Mouse (Mus musculus) midbrain, embryonic 10.5 days (tissue): ENCODE results near the gene Fam19a2. TPM values are rescaled to one million over a fixed set of nuclear protein-coding genes. Genes with fewer than 3 reads are reported as not detected.

ENCODE experiments used
- DNase-seq: peaks from one replicate; pipeline ENCODE4 v3.0.0-alpha.2; 2017; ENCODE audit warnings: low spot score
- H3K27ac ChIP-seq: fragments of 300-500 bp; sonication (generic); replicated peaks from 2 replicates; pipeline ENCODE4 v1.5.1; 2016; ENCODE audit warnings: mild to moderate bottlenecking
- H3K27me3 ChIP-seq: fragments of 300-500 bp; sonication (generic); 2 replicates; pipeline ENCODE4 v1.6.1; 2016; ENCODE audit warnings: low read depth, mild to moderate bottlenecking; ENCODE audit not compliant: poor library complexity, severe bottlenecking
- H3K36me3 ChIP-seq: fragments of 300-500 bp; sonication (generic); 2 replicates; pipeline ENCODE4 v1.6.1; 2016; ENCODE audit warnings: mild to moderate bottlenecking, moderate library complexity
- H3K4me1 ChIP-seq: fragments of 300-500 bp; sonication (generic); 2 replicates; pipeline ENCODE4 v1.6.1; 2016
- H3K4me3 ChIP-seq: fragments of 300-500 bp; sonication (generic); 2 replicates; pipeline ENCODE4 v1.5.1; 2016; ENCODE audit warnings: mild to moderate bottlenecking, moderate library complexity
- H3K9me3 ChIP-seq: fragments of 300-500 bp; sonication (generic); replicated peaks from 2 replicates; pipeline ENCODE4 v1.6.1; 2016; ENCODE audit warnings: mild to moderate bottlenecking
- WGBS: fragments of 180-500 bp; shearing (Covaris S2); methylation state at CpG from one replicate; pipeline ENCODE4 v1.1.7; 2016; 5-methylcytosine and 5-hydroxymethylcytosine counted together
- polyA plus RNA-seq: library from polyadenylated mRNA; unstranded; fragments of >200 nt; fragmentation: Nextera tagmentation; extraction: Ambion mirVana; gene quantifications from 2 replicates; pipeline ENCODE4 v1.2.1, GENCODE M21; 2016

The Fam19a2 gene
- polyA plus RNA-seq, 1 experiment from 2014 or later: 1.6 TPM

DNA sequence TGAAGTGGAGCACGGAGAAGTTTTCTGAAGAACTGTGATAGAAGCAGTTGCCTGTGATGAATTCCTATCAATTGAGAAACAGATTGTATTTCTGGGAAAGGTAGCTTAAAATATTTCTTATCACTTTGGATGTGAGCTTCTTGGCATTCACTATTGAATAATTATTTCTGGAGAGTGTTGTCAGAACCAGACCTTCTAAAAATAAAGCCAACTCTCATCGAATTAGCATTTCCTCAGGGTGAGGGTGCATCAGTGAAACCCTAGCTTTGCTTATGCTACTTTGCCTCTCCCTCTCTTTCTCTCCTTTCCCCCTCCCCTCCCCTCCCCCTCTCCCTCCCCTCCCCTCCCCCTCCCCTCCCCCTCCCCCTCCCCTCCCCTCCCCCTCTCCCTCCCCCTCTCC lies 256.8 kb downstream of the Fam19a2 start:
- no peak overlapping the region for H3K27ac ChIP-seq
- no peaks in the 10 kb centered on the region for H3K27me3 ChIP-seq
- 96% methylated on average over 2 of the region's 2 CpGs for WGBS
- H3K4me3 ChIP-seq: no peak overlapping the region
- peaks cover 7% of the 10 kb centered on the region; the same call in 1 of the 2 replicates for H3K9me3 ChIP-seq
- no peaks in the 10 kb centered on the region for H3K4me1 ChIP-seq
- no peak for DNase-seq
- no peaks in the 10 kb centered on the region for H3K36me3 ChIP-seq

DNA sequence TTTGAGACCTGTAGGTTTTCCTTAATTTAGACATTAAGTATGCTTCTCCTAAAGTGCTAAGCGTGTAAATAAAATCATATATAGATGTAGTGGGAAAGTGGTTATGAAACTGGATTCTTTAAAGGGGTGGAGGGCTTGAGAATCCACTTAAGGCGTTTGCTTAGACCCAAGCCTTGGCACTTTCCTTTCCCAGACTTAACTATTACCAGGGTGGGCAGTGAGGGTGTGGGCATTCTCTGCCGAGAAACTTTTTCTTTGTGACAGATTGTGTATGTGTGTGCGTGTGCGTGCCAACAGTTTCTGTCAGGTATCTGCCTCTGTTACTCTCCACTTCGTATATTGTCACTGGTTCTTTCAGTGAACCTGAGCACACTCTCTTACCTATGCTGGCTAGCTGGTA lies 257.4 kb downstream of the Fam19a2 start:
- 93% methylated on average over 6 of the region's 6 CpGs for WGBS
- no peak overlapping the region for H3K4me3 ChIP-seq

GRCm38 (mm10) chr10:123525424-123525823 lies 261.6 kb downstream of the Fam19a2 start:
- Histone ChIP-seq H3K36me3 (no peaks in the 10 kb centered on the region), H3K4me3 (no peak overlapping the region), H3K9me3 (peaks cover 7% of the 10 kb centered on the region; the same call in 1 of the 2 replicates), H3K4me1 (no peaks in the 10 kb centered on the region), H3K27me3 (no peaks in the 10 kb centered on the region), H3K27ac (no peak overlapping the region)
- 84% methylated on average over 5 of the region's 5 CpGs for WGBS
- DNase-seq: no peak

More for the DNA sequence above, 257.4 kb downstream of the Fam19a2 start:
- no peaks in the 10 kb centered on the region for H3K27me3 ChIP-seq
- H3K4me1 ChIP-seq: no peaks in the 10 kb centered on the region
- H3K27ac ChIP-seq: no peak overlapping the region
- H3K36me3 ChIP-seq: no peaks in the 10 kb centered on the region
- DNase-seq: no peak
- peaks cover 7% of the 10 kb centered on the region; the same call in 1 of the 2 replicates for H3K9me3 ChIP-seq

DNA sequence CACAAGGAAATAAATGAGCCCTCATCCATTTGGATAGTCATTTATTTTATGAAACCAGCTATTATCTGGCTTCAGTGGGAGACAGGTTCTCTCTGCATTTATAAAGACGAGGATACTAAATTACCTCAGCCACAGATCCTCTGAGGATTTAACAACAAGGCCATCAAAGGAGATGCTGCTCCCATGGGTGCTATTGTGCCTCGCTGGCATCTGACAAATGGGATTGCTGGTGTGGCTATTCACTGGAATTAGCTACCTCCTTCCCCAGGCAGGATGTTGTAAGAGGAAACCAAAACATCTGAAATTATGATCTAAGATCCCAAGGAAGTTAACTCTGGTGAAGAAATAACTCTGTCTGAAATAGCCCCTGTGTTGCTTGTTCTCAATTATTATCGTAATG lies 262.3 kb downstream of the Fam19a2 start:
- no peak overlapping the region for H3K4me3 ChIP-seq
- no peaks in the 10 kb centered on the region for H3K36me3 ChIP-seq
- peaks cover 7% of the 10 kb centered on the region; the same call in 1 of the 2 replicates for H3K9me3 ChIP-seq
- no peaks in the 10 kb centered on the region for H3K27me3 ChIP-seq
- H3K27ac ChIP-seq: no peak overlapping the region
- DNase-seq: no peak
- 79% methylated on average over 3 of the region's 3 CpGs for WGBS
- H3K4me1 ChIP-seq: no peaks in the 10 kb centered on the region

DNA sequence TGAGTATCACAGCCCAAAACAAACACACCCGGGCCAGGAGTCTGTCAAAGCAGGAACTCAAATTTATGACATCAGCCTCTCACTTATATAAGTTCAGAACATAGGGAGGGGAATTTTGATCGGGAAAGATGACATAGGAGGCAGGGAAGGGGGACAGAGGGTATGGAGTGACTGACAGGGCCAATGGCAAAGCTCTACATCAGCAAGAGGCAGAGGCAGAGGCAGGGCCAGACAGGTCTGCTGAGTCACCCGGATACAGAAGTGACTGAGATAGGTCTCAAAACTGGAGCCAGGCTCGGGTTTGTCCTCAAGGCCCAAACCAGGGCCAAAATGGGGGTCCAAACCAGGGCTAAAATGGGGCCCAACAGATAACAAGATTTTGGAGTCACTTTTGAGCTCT lies 272.3 kb downstream of the Fam19a2 start:
- Histone ChIP-seq H3K4me3 (no peak overlapping the region), H3K4me1 (no peaks in the 10 kb centered on the region), H3K27me3 (no peaks in the 10 kb centered on the region), H3K36me3 (no peaks in the 10 kb centered on the region), H3K9me3 (no peaks in the 10 kb centered on the region), H3K27ac (no peak overlapping the region)
- WGBS: 83% methylated on average over 4 of the region's 4 CpGs
- no peak for DNase-seq

DNA sequence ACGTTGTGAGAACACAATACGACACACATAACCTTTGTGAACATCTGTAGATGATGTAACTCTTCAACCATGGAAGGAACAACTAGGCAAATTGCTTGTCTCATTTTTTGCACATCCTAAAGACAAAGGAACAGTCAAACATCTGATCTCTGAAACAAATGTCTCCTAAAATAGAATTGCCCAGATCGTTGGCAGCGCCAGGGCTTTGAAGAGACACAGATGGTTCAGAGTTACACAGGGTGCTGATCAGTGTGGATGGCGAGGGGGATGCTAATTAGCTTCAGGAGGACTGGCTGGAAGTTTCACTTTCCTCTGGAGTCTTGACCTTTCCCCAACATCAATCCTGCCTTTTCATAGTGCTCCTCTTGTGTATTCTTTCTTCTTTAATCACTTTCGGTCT lies 284.6 kb downstream of the Fam19a2 start:
- Histone ChIP-seq H3K9me3 (no peaks in the 10 kb centered on the region), H3K36me3 (no peaks in the 10 kb centered on the region), H3K4me3 (no peak overlapping the region), H3K27ac (no peak overlapping the region), H3K27me3 (no peaks in the 10 kb centered on the region), H3K4me1 (no peaks in the 10 kb centered on the region)
- WGBS: 82% methylated on average over 6 of the region's 6 CpGs
- DNase-seq: no peak

GRCm38 (mm10) chr10:123567677-123568076 lies 303.9 kb downstream of the Fam19a2 start:
- WGBS: 62% methylated on average over 1 of the region's 1 CpGs
- H3K27me3 ChIP-seq: no peaks in the 10 kb centered on the region
- no peaks in the 10 kb centered on the region for H3K9me3 ChIP-seq
- no peaks in the 10 kb centered on the region for H3K4me1 ChIP-seq
- H3K27ac ChIP-seq: no peak overlapping the region
- DNase-seq: no peak
- H3K4me3 ChIP-seq: no peak overlapping the region
- H3K36me3 ChIP-seq: no peaks in the 10 kb centered on the region

DNA sequence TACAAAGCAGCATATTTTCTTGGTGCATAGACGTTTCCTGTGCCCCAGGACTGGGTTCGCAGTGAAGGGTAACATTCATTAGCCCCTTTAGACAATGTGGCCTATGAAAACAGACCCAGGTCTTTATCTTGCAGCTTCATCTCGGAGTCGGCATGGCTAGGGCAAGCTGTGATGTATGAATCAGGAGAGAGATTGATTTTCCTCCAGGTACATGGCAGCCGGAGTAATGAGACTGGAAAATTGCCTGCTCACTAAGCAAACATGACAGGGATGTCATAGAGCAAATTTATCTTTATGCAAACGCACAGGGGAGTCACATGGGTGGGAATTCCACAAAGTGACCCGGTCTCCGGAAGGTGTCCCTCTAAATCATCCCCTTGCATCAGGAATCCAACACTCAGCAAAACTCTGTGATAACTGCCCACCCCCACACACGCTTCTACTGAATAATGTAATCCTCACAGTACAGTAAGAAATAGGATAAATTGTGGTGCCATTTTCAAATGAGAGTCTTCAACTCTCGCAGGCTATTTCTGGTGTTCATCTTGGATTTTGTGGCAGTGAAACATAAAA lies 306.9 kb downstream of the Fam19a2 start:
- Histone ChIP-seq H3K27ac (no peak overlapping the region), H3K9me3 (no peaks in the 10 kb centered on the region), H3K4me3 (no peak overlapping the region), H3K27me3 (no peaks in the 10 kb centered on the region), H3K4me1 (no peaks in the 10 kb centered on the region), H3K36me3 (no peaks in the 10 kb centered on the region)
- no peak for DNase-seq
- WGBS: 84% methylated on average over 10 of the region's 10 CpGs

GRCm38 (mm10) chr10:123572342-123573070 lies 308.7 kb downstream of the Fam19a2 start:
- WGBS: 85% methylated on average over 7 of the region's 7 CpGs
- no peak for DNase-seq
- Histone ChIP-seq H3K36me3 (no peaks in the 10 kb centered on the region), H3K4me3 (no peak overlapping the region), H3K9me3 (no peaks in the 10 kb centered on the region), H3K27ac (no peak overlapping the region), H3K27me3 (no peaks in the 10 kb centered on the region), H3K4me1 (no peaks in the 10 kb centered on the region)

GRCm38 (mm10) chr10:123577823-123578222 lies 314.0 kb downstream of the Fam19a2 start:
- no peak for DNase-seq
- no peak overlapping the region for H3K4me3 ChIP-seq
- H3K9me3 ChIP-seq: no peaks in the 10 kb centered on the region
- no peaks in the 10 kb centered on the region for H3K4me1 ChIP-seq
- H3K36me3 ChIP-seq: no peaks in the 10 kb centered on the region
- H3K27ac ChIP-seq: no peak overlapping the region
- 82% methylated on average over 4 of the region's 4 CpGs for WGBS
- H3K27me3 ChIP-seq: no peaks in the 10 kb centered on the region

DNA sequence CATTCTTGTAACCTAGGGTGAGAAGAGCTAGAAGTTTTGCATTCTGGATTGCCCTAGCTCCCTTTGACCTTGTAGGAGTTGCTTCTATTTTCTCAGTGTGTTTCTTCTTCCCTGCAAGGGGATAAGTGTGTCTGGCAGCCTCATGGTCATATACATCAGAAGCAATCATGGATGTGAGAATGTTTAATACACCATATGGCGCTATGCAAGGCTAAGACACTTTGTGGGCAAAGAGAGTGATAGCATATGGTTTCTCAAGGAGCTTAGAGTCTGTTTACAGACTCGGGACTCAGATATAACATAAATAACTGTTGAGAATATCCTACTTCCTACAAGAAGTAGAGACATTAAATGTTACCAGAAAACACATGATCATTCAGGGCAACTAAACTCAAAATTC lies 315.2 kb downstream of the Fam19a2 start:
- Histone ChIP-seq H3K4me1 (no peaks in the 10 kb centered on the region), H3K9me3 (no peaks in the 10 kb centered on the region), H3K27me3 (no peaks in the 10 kb centered on the region), H3K36me3 (no peaks in the 10 kb centered on the region), H3K27ac (no peak overlapping the region), H3K4me3 (no peak overlapping the region)
- 87% methylated on average over 2 of the region's 2 CpGs for WGBS
- no peak for DNase-seq

GRCm38 (mm10) chr10:123595043-123595442 lies 331.2 kb downstream of the Fam19a2 start:
- no peak for DNase-seq
- no peaks in the 10 kb centered on the region for H3K27me3 ChIP-seq
- no peak overlapping the region for H3K4me3 ChIP-seq
- H3K4me1 ChIP-seq: no peaks in the 10 kb centered on the region
- H3K36me3 ChIP-seq: no peaks in the 10 kb centered on the region
- H3K27ac ChIP-seq: no peak overlapping the region
- H3K9me3 ChIP-seq: no peaks in the 10 kb centered on the region

- Histone ChIP-seq H3K36me3 (no peaks in the 10 kb centered on the region), H3K9me3 (no peaks in the 10 kb centered on the region), H3K4me3 (no peak overlapping the region), H3K4me1 (no peaks in the 10 kb centered on the region), H3K27ac (no peak overlapping the region), H3K27me3 (no peaks in the 10 kb centered on the region)
- no peak for DNase-seq
- 79% methylated on average over 3 of the region's 3 CpGs for WGBS
These were observed 333.3 kb downstream of the Fam19a2 start for GRCm38 (mm10) chr10:123597059-123597458.
